Mouse (Mus musculus) hindbrain, embryonic 16.5 days (tissue): Measurements from ENCODE around the gene Fam162b. TPM values are rescaled to one million over a fixed set of nuclear protein-coding genes. Genes with fewer than 3 reads are reported as not detected.

ENCODE experiments used
- ATAC-seq: fragments of 200-750 bp; cut with Nextera tagmentation; 2 replicates; pipeline ENCODE4 v1.8.0; 2017; ENCODE audit warnings: moderate TSS enrichment, moderate library complexity
- H3K27ac ChIP-seq: fragments of 300-500 bp; sonication (generic); 2 replicates; pipeline ENCODE4 v1.5.1; 2014; ENCODE audit warnings: low read depth, mild to moderate bottlenecking, control low read depth, low read length, moderate library complexity
- H3K27me3 ChIP-seq: fragments of 300-500 bp; sonication (generic); replicated peaks from 2 replicates; pipeline ENCODE4 v1.6.1; 2014; ENCODE audit warnings: low read length; ENCODE audit not compliant: control insufficient read depth, insufficient read depth
- H3K36me3 ChIP-seq: fragments of 300-500 bp; sonication (generic); 2 replicates; pipeline ENCODE4 v1.6.1; 2014; ENCODE audit warnings: mild to moderate bottlenecking, low read length, moderate library complexity, mixed read lengths; ENCODE audit not compliant: control insufficient read depth, insufficient read depth
- H3K4me1 ChIP-seq: fragments of 300-500 bp; sonication (generic); 2 replicates; pipeline ENCODE4 v1.6.1; 2014; ENCODE audit warnings: low read depth, low read length; ENCODE audit not compliant: control insufficient read depth, insufficient read depth
- H3K4me2 ChIP-seq: fragments of 300-500 bp; sonication (generic); 2 replicates; pipeline ENCODE4 v1.6.1; 2014; ENCODE audit warnings: mild to moderate bottlenecking, low read length, control low read depth, moderate library complexity
- H3K4me3 ChIP-seq: fragments of 300-500 bp; sonication (generic); 2 replicates; pipeline ENCODE4 v1.5.1; 2014; ENCODE audit warnings: mild to moderate bottlenecking, low read length, control low read depth, moderate library complexity
- H3K9ac ChIP-seq: fragments of 300-500 bp; sonication (generic); 2 replicates; pipeline ENCODE4 v1.6.1; 2014; ENCODE audit warnings: low read depth, mild to moderate bottlenecking, control low read depth, low read length, moderate library complexity
- H3K9me3 ChIP-seq: fragments of 300-500 bp; sonication (generic); 2 replicates; pipeline ENCODE4 v1.6.1; 2014; ENCODE audit warnings: mild to moderate bottlenecking, low read length, moderate library complexity; ENCODE audit not compliant: control insufficient read depth
- WGBS: fragments of 180-500 bp; shearing (Covaris S2); extraction: QIAGEN DNeasy Blood & Tissue Kit; methylation state at CpG from one replicate; pipeline ENCODE4 v1.1.7; 2014; 5-methylcytosine and 5-hydroxymethylcytosine counted together
- polyA plus RNA-seq: library from polyadenylated mRNA; unstranded; fragments of >200 nt; fragmentation: Nextera tagmentation; extraction: Ambion mirVana; gene quantifications from 2 replicates; pipeline ENCODE4 v1.2.1, GENCODE M21; 2015

Gene Fam162b
- polyA plus RNA-seq, 1 experiment from 2014 or later, result 2.2 TPM

- H3K4me1 ChIP-seq, result peaks cover 2% of the 10 kb centered on the region; the same call in 1 of the 2 replicates
- peak overlapping the region; percentile 51 for H3K4me3 ChIP-seq
- ATAC-seq, result peak; percentile 96
- no peaks in the 10 kb centered on the region for H3K36me3 ChIP-seq
- WGBS, result under 1% methylated on average over 16 of the region's 16 CpGs
- H3K9me3 ChIP-seq, result no peaks in the 10 kb centered on the region
- H3K27me3 ChIP-seq, result no peaks in the 10 kb centered on the region
- peak overlapping the region; percentile 96 for H3K4me2 ChIP-seq
- H3K9ac ChIP-seq, result peak overlapping the region; percentile 65
- peak overlapping the region; percentile 34; the same call in 1 of the 2 replicates for H3K27ac ChIP-seq
Measured at GRCm38 (mm10) chr10:51553348-51554123, 36.8 kb downstream of the Fam162b start.

Other genes with a start within 250 kb of the Fam162b start
- not detected in 2 replicates for gene Gm49339, start 109.9 kb downstream of the Fam162b start, polyA plus RNA-seq
- 0.09 and 0.22 TPM in 2 replicates for gene Lilr4b, start 109.9 kb downstream of the Fam162b start, polyA plus RNA-seq
- 0.88 and 1.00 TPM in 2 replicates for gene Lilrb4a, start 99.6 kb downstream of the Fam162b start, polyA plus RNA-seq
- not detected in 2 replicates for gene Gprc6a, start 40.9 kb upstream of the Fam162b start, polyA plus RNA-seq
- gene Rfx6, start 87.2 kb upstream of the Fam162b start, polyA plus RNA-seq, result not detected in 2 replicates